Mouse (Mus musculus) central nervous system, embryonic 11.5 days (tissue): ENCODE results near the gene Iars2. TPM values are rescaled to one million over a fixed set of nuclear protein-coding genes. Genes with fewer than 3 reads are reported as not detected.

Experiments
- polyA plus RNA-seq: library from polyadenylated mRNA; depleted of rRNA; stranded (reverse); fragments of >200 nt; gene quantifications from 2 replicates; pipeline ENCODE4 v1.2.3, GENCODE M21; 2012; rRNA removed

The Iars2 gene
- polyA plus RNA-seq, result 20.0 and 25.1 TPM in 2 replicates

DNA sequence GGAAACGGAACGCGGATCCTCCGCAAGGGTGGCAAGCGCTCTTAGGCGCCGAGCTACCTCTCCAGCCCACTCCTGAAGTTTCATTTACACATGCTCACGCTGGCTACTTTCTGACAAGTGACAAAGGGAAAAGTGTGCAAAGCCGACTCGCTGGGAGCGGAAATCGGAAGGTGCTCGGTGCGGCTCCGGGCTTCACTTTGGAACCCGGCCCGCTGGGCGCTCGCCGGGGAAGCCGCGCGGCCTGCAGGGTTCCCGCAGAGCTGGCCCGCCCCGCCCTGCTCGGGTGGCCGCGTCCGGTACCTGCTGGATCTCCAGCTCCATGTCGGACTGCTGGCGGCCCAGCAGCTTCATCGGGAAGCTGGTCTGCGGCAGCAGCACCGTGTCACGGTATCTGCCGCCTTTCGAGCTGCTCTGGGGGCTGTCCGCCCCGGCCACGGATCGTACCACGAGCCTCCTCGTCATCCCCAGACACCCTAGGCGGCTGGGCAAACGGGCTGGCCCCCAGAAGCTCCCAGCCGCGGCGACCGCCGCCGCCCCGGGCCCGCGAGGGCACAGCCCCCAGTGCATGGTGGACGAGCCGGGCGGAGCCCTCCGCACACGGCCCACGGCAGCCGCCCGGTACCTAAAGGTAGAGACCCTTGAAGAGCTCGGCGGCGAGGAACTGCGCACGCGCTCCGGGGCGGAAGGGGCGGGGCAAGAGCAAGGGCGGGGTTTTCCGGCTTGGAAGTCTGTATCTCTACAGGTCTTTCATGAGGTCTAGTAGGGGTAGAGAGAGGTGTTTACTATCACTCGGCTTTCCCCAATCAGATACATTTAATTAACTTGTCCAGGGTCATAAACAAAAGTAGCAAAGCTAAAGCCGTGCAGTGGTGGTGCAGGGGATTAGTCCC lies at the start of gene Iars2:
Iars2 (minus strand) TSS at position 676 of the 890 bp plus-strand sequence.

DNA sequence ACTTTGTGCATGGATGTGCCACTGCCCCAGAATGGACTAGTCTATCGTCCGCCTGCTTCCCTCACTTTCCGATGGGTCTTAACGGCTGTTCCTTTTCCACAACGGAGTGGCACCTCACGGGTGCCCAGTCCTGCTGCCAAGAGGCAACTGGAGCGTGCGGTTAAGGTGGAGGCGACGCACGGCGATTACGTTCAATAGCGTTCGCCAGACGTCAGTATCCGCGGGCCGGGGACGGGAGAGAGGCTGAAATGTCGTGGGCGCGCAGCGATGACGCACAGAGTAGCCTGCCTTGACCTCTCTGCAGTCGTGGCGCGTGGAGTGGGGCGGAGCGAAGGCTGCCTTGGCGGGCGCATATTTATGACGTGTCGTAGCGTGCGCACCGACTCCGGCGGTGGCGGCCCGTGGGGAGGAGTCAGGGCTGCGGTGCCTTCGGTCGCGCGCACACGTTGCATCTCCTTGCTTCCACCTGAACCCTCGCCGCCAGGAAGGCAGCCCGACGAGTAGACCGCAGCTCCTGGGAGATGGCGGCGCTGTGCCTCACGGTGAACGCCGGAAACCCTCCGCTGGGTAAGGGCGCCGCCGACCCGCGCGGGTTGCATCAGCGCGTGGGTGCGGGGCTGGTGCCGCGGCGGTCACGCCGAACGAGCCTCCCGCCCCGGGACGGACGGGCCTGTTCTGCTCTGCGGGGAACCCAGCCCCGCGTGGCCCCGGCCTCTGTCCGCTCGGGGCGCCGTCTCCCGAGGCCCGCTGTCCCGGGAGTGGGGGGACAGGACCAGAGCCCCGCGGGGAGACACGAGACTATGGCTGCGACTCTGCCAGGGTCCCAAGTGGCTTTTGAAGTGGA lies 33.7 kb upstream of the Iars2 start, which contains the start of gene Eprs:
Eprs (plus strand) TSS at position 368 of the 844 bp plus-strand sequence.

DNA sequence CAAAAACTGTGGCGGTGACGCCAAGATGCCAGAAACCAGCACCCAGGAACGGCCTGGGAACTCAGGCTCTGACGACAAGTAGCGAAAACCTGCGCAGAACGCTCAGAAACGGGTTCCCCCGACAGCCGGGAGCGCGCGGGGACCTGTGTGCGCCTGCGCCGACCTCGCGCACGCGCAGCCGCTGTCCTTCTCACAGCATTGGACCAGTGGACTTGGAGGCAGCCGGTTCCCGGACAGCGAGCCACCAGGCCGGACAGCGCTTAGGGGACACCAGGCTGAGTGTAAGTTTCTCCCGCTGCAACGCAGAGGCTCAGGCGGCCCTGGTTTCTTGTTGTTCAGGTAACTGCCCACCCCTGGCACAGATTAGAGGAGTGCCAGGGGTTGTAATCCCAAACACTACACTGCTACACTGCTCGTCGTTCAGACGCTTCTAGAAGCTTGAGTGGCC lies 2.8 kb upstream of the Iars2 start, which contains the start of gene Bpnt1:
Bpnt1 (plus strand) TSS at position 167 of the 448 bp plus-strand sequence.

Other genes with a start within 250 kb of the Iars2 start
- gene Rab3gap2, start 125.3 kb downstream of the Iars2 start, polyA plus RNA-seq, result 29.1 and 30.5 TPM in 2 replicates
- gene Bpnt1, start 2.8 kb upstream of the Iars2 start, polyA plus RNA-seq, result 34.1 and 58.0 TPM in 2 replicates
- 57.7 and 75.7 TPM in 2 replicates for gene Eprs, start 33.6 kb upstream of the Iars2 start, polyA plus RNA-seq
- 5.3 TPM in 2 replicates for gene Slc30a10, start 125.5 kb upstream of the Iars2 start, polyA plus RNA-seq